Mouse (Mus musculus): ENCODE measurements at regions not wholly inside any gene's neighbourhood (a gene's known extent, or its start where the extent isn't known, plus 50 kb on each side); places are given as distances from the start of the nearest gene placed in this dataset.

DNA sequence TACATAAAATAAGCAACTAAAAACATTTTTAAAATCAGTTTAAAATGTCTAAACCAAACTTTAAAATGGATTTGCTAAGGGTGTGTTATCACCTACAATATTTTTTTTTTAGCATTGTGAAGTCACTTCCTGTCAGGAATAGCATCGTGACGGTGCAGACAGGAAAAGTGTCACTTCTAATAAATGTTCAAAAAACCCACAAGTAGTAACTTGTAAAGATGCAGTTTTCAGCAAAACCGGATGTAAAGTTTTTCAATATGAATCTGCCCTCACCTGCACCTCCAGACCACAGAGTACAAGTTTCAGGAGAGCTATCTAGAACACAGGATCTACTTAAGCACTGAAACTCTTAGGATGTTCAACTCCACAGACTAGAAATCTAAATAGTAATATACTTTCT lies 147.1 kb upstream of the Smim15 start:
- TF ChIP-seq CTCF (IDR thresholded peaks at IDR 0.05; ENCODE audit: low read depth) = no peak
- TF ChIP-seq EP300 (IDR thresholded peaks at IDR 0.05; ENCODE audit: low read depth) = no peak
